Mouse (Mus musculus): ENCODE measurements around the gene Snx9.

DNA sequence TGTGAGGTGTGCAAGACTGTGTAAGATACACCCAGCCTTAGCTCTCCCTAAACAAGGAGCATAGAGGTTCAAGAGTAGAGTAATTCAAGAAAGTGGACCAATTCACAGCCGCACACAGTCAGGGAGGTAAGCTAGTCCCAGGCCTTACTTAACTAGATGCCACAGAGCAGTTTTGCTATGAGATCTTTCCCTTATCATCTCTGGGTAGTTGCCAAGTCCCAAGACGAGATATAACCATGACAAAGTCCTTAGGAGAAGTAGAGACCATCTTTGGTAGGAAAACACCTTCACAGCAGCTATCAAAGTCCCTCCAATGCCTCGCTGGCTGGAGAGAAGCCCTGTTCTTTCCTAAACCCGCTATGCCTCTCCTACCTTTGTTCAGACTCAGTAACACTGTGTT lies 47.5 kb upstream of the Snx9 start:
- no peak for TF ChIP-seq GATA1 (IDR thresholded peaks at IDR 0.05; ENCODE audit: borderline replicate concordance, low read length)
- TF ChIP-seq FLI1 (IDR thresholded peaks at IDR 0.05; ENCODE audit: low read length) = no peak
